Mouse (Mus musculus): ENCODE measurements around the gene Hoxa6.

Gene Hoxa6

DNA sequence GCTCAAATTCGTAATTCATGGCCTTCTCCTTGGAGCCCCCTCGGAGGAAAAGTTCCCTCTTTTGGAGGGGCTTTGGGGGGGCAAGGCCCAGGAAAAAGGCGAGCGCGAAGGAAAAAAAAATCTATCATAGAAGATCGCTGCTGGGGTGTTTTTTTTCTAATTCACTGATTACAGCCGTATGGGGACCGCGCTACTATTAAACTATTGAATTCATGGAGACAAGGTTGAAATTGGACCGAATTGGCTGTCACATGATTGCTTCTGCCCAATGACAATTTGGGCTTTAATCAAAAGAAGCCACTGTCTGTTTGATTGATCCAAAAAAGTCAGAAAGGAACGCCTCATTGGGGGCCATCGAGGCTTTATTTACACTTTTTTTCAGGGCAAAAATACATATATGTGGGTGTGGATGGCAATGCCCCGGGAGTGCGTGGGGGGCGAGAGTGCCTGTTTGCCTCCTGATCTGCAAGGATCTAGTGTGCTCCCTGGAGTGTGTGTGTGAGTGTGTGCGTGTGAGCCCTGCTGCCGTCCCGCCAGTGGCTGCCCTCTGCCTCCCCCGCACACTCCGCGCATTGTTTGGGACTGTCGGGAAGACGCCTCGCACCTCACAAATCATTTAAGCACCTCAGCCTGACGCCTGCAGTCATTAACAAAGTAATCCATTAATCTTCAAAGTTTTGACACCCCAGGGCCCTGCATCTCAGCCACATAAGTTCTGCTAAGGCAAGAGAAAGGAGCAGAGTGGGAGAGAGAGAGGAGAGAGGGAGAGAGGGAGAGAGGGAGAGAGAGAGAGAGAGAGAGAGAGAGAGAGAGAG is 43.7 kb downstream of the Hoxa6 start, which contains the start of gene Hoxa2:
Hoxa2 (minus strand) TSS at position 206 of the 815 bp plus-strand sequence.
- DNase-seq (ENCODE audit: low spot score in 2 of 2): no peak

- DNase-seq (ENCODE audit: low spot score in 2 of 2): no peak
Measured at GRCm38 (mm10) chr6:52164051-52164625, 44.4 kb downstream of the Hoxa6 start.

GRCm38 (mm10) chr6:52163366-52164031 is 45.0 kb downstream of the Hoxa6 start:
- no peak for DNase-seq (ENCODE audit: low spot score in 2 of 2)

GRCm38 (mm10) chr6:52162611-52163365 is 45.7 kb downstream of the Hoxa6 start:
- DNase-seq (ENCODE audit: low spot score in 2 of 2): no peak

- no peak for DNase-seq (ENCODE audit: low spot score in 2 of 2)
Measured at GRCm38 (mm10) chr6:52162093-52162380, 46.5 kb downstream of the Hoxa6 start.

DNA sequence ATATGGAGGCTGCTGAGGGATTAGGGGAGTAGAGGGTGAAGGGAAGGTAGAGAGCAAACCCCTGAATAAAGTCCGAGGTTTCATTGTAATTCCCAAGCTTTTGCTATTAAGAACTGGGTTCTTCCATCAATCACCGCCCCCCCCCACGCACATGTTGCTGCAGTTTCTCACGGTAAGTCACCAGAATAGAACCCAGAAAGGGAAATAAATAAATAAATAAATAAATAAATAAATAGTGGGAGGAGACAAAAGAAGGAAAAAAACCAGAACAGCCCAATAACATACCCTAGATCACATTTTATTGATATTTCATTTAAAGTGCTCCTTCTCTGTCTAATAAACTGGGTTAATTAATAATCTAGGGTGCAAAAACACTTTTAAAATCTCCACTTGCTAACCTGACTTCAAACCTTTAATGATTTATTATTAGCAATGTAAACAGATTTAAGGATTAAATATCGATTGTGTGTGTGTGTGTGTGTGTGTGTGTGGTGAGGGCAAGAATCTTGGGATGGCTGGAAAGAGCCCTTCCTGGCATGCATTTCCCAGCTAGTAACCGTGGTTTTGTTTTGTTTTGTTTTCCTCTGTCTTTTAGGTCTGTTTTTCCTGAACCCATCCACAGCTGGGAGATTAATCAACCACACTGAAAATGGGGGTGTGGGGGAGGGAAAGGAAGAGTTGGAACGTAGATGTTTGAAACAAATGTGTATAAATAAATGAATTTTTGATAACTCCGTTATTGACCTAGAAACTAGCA is 47.0 kb downstream of the Hoxa6 start:
- no peak for DNase-seq (ENCODE audit: low spot score in 2 of 2)

- no peak for DNase-seq (ENCODE audit: low spot score in 2 of 2)
Measured at GRCm38 (mm10) chr6:52160511-52161335, 47.8 kb downstream of the Hoxa6 start.

DNA sequence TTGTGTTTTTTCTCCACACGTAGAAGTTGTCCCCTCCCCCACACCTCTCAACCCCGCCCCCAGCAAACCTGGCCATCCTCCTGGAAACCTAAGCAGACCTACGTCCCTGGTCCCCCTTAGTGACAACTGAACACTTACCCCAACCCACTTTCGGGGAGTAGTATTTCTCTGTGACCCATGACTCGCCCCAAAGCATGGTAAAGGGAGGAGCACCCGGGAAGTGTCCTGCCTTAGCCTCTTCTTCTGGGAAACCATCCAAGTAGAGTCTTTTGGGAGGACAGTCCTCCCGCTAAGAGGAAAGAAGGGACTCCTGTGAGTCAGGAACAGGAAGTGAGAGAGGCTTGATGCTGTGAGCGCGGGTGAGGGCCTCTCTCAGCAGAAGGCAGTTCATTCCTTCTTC is 48.5 kb downstream of the Hoxa6 start:
- DNase-seq (ENCODE audit: low spot score in 2 of 2): no peak

GRCm38 (mm10) chr6:52159164-52159761 is 49.3 kb downstream of the Hoxa6 start:
- DNase-seq (ENCODE audit: low spot score in 2 of 2): no peak

DNA sequence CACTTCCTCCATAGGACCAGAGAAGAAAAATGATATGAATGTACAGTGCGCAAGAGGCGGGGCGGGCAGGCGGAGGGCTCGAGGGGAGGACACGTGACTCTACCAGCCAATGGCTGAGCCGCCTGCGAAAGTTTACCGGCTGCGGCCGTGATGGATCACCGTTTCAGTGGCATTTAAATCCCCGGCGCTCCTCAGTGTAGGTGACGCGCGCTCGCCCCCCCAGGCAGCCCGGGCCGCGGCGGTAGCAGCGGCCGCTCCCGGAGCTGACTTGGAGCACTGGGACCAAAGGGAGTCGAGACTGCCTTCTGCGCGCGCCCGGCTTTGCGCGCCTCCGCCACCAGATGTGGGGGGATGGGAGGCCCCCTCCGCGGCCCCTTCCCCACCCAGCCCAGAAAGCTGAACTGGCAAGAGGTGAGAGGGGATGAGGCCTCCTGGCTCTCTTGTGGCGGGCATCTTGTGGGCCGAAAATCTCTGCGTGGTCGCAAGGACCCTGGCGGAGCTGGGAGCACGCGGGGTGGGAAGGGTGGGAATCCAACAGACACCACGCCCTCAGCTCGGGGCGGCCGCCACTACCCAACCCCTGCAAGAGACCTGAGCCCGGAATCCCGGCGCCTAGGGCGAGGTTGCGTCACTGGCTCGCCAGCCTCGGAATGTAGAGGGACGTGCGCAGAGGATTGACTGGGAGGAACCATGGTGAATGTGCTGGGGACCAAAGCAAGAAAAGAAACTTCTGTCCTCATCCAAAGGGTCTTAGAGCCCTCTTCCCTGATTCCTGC is 50.1 kb downstream of the Hoxa6 start, which contains the start of gene Hoxa1:
Hoxa1 (minus strand) TSS at position 42 of the 776 bp plus-strand sequence.
- DNase-seq (ENCODE audit: low spot score in 2 of 2): peak in 1 of 2 experiments; percentile 68

DNA sequence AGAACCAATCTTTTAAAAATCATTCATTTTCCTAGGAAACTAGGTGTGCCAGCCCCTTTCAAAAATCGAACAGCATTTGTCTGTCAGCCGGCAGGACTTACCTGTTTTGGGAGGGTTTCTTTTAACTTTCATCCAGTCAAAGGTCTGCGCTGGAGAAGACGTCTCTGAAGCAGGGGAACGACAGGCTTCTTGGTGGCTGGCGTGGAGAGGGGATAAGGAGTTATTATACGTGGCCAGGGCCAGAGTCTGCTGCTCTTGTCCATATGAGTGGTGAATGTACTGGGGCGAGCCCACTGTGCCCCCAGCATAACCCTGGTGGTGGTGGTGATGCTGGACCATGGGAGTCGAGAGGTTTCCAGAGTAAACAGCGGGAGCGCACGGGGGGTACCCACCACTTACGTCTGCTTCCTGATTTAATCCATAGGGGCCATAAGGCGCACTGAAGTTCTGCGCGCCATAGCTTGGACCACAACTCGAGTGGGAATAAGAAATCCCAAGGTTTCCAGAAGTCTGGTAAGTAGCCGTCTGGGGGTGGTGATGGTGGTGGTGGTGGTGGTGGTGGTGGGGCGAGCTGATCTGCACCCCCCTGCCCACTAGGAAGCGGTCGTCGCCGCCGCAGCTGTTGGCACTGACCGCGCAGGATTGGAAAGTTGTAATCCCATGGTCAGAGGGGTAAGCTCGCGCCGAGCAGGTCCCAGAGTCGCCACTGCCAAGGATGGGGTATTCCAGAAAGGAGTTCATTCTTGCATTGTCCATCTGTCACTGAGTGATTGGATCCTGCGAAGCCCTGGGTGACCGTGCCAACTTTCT is 50.9 kb downstream of the Hoxa6 start:
- DNase-seq (ENCODE audit: low spot score in 2 of 2): no peak

DNA sequence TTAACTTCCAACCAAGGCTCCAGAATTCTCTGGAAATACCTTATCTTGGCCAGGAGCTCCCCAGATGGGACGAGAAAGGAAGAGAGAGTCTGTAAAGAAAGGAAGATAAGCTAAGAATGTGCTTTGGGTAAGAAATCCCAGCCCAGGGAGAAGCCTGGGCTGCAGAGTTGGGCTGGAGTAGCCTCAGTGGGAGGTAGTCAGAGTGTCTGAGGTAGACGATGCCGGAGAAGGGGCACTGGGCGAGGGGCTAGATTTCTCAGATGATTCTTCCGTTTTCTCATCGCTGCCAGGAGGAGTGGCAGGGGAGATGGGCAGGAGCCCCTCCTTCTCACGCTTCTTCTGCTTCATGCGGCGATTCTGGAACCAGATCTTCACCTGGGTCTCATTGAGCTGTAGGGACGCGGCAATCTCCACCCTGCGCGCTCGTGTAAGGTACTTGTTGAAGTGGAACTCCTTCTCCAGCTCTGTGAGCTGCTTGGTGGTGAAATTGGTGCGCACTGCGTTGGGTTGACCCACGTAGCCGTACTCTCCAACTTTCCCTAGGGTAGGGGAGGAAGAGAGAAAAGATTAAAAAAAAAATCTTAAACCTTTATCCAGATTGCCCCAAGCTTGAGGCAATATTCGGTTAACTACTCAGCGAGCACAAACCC is 51.8 kb downstream of the Hoxa6 start:
- no peak for DNase-seq (ENCODE audit: low spot score in 2 of 2)
